In genomic region chr8:71657816-71658215, GRCm38 (mm10) we compare ENCODE assay signal across 23 mouse cellular contexts. TPM values are rescaled to one million over a fixed set of nuclear protein-coding genes. Genes with fewer than 3 reads are reported as not detected.
DNase-seq lines count a peak whose midpoint lies in the region; ATAC-seq and TF ChIP-seq lines count a peak whose summit lies in the region.
"Had no signal": no experiment of that assay in that cellular context is flagged by ENCODE, and none has a peak within 500 bp of the region (broad histone marks: within the 10 kb centered on the region; RNA-seq: fewer than 3 reads in every experiment).

No protein-coding gene starts in this region.

- no peak for TF ChIP-seq CTCF in E14TG2a.4 (conservative IDR thresholded peaks at IDR 0.05; ENCODE audit: low read length)

- ATAC-seq in kidney, embryonic 16.5 days (ENCODE audit: low FRiP score, low TSS enrichment) = no peak
- ATAC-seq in intestine, embryonic 15.5 days = no peak
- ATAC-seq: activated CD4-positive, CD25-positive, alpha-beta regulatory T cell, adult 4 months; forebrain, embryonic 16.5 days; hindbrain, embryonic 16.5 days; midbrain, embryonic 13.5 days had no signal

- H3K27me3 ChIP-seq in kidney, embryonic 16.5 days (ENCODE audit: insufficient read depth, low read length) = peaks cover 69% of the 10 kb centered on the region
- peaks cover 56% of the 10 kb centered on the region for H3K27me3 ChIP-seq in E14TG2a.4 (ENCODE audit: insufficient read depth, low read length)
- H3K27me3 ChIP-seq in intestine, embryonic 15.5 days (replicated peaks) = peaks cover 70% of the 10 kb centered on the region

- no peak overlapping the region for H3K27ac ChIP-seq in kidney, embryonic 16.5 days (ENCODE audit: low read length)
- H3K27ac ChIP-seq in intestine, embryonic 15.5 days = no peak overlapping the region
- H3K27ac ChIP-seq: heart, embryonic 15.5 days; left cerebral cortex, adult 2 months; midbrain, embryonic 13.5 days; neural tube, embryonic 15.5 days; stomach, embryonic 15.5 days had no signal

- peak; percentile 17 for DNase-seq in cerebellum, adult 11 months
- no peak for DNase-seq in cerebellum, postnatal 36 days
- no peak for DNase-seq in kidney, adult 18-20 months
- no peak for DNase-seq in lung, postnatal 36 days
- DNase-seq: cerebellum, adult 18-20 months; gastrocnemius, postnatal 25 days; layer of hippocampus, adult 9-11 months; lung, adult 18-20 months; lung, postnatal 14 days; right cerebral cortex, postnatal 14 days; thymus, postnatal 14 days had no signal

- peaks cover 5% of the 10 kb centered on the region for H3K4me1 ChIP-seq in kidney, embryonic 16.5 days (ENCODE audit: insufficient read depth, low read length)
- peaks cover 51% of the 10 kb centered on the region for H3K4me1 ChIP-seq in E14TG2a.4 (replicated peaks; ENCODE audit: low read depth, low read length)
- peaks cover 14% of the 10 kb centered on the region for H3K4me1 ChIP-seq in intestine, embryonic 15.5 days (replicated peaks)

- no peak overlapping the region for H3K9ac ChIP-seq in kidney, embryonic 16.5 days (replicated peaks; ENCODE audit: low read length)
- no peak overlapping the region for H3K9ac ChIP-seq in intestine, embryonic 15.5 days
- H3K9ac ChIP-seq: heart, embryonic 15.5 days; neural tube, embryonic 15.5 days; stomach, embryonic 15.5 days had no signal

- no peak overlapping the region for H3K4me3 ChIP-seq in kidney, embryonic 16.5 days (ENCODE audit: low read length)
- H3K4me3 ChIP-seq in E14TG2a.4 (replicated peaks; ENCODE audit: low read length) = peak overlapping the region; percentile 46
- H3K4me3 ChIP-seq in intestine, embryonic 15.5 days (replicated peaks) = no peak overlapping the region
- H3K4me3 ChIP-seq: heart, embryonic 15.5 days; left cerebral cortex, adult 2 months; midbrain, embryonic 13.5 days; neural tube, embryonic 15.5 days; stomach, embryonic 15.5 days had no signal

- no peaks in the 10 kb centered on the region for H3K36me3 ChIP-seq in kidney, embryonic 16.5 days (ENCODE audit: insufficient read depth, low read length)
- peaks cover 36% of the 10 kb centered on the region for H3K36me3 ChIP-seq in E14TG2a.4 (ENCODE audit: insufficient read depth, low read length)
- H3K36me3 ChIP-seq in intestine, embryonic 15.5 days = no peaks in the 10 kb centered on the region
- H3K36me3 ChIP-seq: heart, embryonic 15.5 days; stomach, embryonic 15.5 days had no signal

- WGBS in kidney, embryonic 16.5 days = 25% methylated on average over 9 of the region's 9 CpGs
- 22% methylated on average over 9 of the region's 9 CpGs for WGBS in intestine, embryonic 15.5 days

- H3K4me2 ChIP-seq in kidney, embryonic 16.5 days (replicated peaks; ENCODE audit: low read depth, low read length) = 0 out of 2 replicates have a peak overlapping the region, but pooled peaks have one; percentile 12
- H3K4me2 ChIP-seq in intestine, embryonic 15.5 days (replicated peaks) = 0 out of 2 replicates have a peak overlapping the region, but pooled peaks have one; percentile 12
- H3K4me2 ChIP-seq: heart, embryonic 15.5 days; midbrain, embryonic 13.5 days; neural tube, embryonic 15.5 days; stomach, embryonic 15.5 days had no signal

- no peaks in the 10 kb centered on the region for H3K9me3 ChIP-seq in kidney, embryonic 16.5 days (ENCODE audit: low read length)
- H3K9me3 ChIP-seq in E14TG2a.4 (ENCODE audit: low read length) = no peaks in the 10 kb centered on the region
- H3K9me3 ChIP-seq in intestine, embryonic 15.5 days = no peaks in the 10 kb centered on the region
- H3K9me3 ChIP-seq: heart, embryonic 15.5 days; midbrain, embryonic 13.5 days; neural tube, embryonic 15.5 days; stomach, embryonic 15.5 days had no signal

RNA-seq across cellular contexts. Expression of gene Unc13a, which starts 13.7 kb away (rescaled TPM):
- polyA plus RNA-seq in kidney, embryonic 16.5 days (2015; fragmentation: Nextera tagmentation; extraction: Ambion mirVana) = 0.55 and 0.94 TPM in 2 replicates
- polyA plus RNA-seq in intestine, embryonic 15.5 days (2015; fragmentation: Nextera tagmentation; extraction: Ambion mirVana) = 1.3 and 1.5 TPM in 2 replicates

RNA-seq across cellular contexts. Expression of gene Jak3, which starts 18.3 kb away (rescaled TPM):
- polyA plus RNA-seq in kidney, embryonic 16.5 days (2015; fragmentation: Nextera tagmentation; extraction: Ambion mirVana) = 6.6 and 7.5 TPM in 2 replicates
- polyA plus RNA-seq in intestine, embryonic 15.5 days (2015; fragmentation: Nextera tagmentation; extraction: Ambion mirVana) = 9.0 and 9.2 TPM in 2 replicates

RNA-seq across cellular contexts. Expression of gene Insl3, which starts 31.2 kb away (rescaled TPM):
- 1.3 and 7.7 TPM in 2 replicates for polyA plus RNA-seq in kidney, embryonic 16.5 days (2015; fragmentation: Nextera tagmentation; extraction: Ambion mirVana)
- 1.2 and 1.9 TPM in 2 replicates for polyA plus RNA-seq in intestine, embryonic 15.5 days (2015; fragmentation: Nextera tagmentation; extraction: Ambion mirVana)
- polyA plus RNA-seq: forebrain, embryonic 16.5 days; limb, embryonic 11.5 days had no signal

RNA-seq across cellular contexts. Expression of gene B3gnt3, which starts 43.8 kb away (rescaled TPM):
- 3.3 and 4.2 TPM in 2 replicates for polyA plus RNA-seq in kidney, embryonic 16.5 days (2015; fragmentation: Nextera tagmentation; extraction: Ambion mirVana)
- polyA plus RNA-seq in intestine, embryonic 15.5 days (2015; fragmentation: Nextera tagmentation; extraction: Ambion mirVana) = 16.0 and 17.0 TPM in 2 replicates

RNA-seq across cellular contexts. Expression of gene Colgalt1, which starts 47.0 kb away (rescaled TPM):
- 77.6 and 78.5 TPM in 2 replicates for polyA plus RNA-seq in kidney, embryonic 16.5 days (2015; fragmentation: Nextera tagmentation; extraction: Ambion mirVana)
- polyA plus RNA-seq in intestine, embryonic 15.5 days (2015; fragmentation: Nextera tagmentation; extraction: Ambion mirVana) = 70.8 and 73.5 TPM in 2 replicates
